Mouse (Mus musculus): ENCODE results near the gene Slc38a11. TPM values are rescaled to one million over a fixed set of nuclear protein-coding genes. Genes with fewer than 3 reads are reported as not detected.

Gene Slc38a11
- polyA plus RNA-seq, 1 experiment from 2014 or later, result not detected

DNA sequence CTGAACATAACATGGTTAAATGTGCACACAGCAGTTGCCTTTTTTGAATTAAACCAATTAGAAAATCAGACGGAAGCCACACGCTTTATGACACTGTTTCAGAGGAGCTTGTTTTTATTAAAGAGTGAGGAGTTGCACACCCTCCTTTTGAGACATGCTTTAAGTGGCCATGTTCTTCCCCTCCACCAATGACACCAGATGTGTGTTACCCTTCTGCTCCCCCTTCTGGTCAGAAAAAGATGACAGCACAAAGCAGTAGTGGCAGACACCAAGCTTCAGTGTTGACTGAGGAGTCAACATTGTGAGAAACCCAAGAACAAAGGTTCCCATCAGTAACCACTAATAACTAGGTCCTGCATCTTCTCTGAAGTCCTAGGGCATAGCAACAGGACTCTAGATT is 32.5 kb downstream of the Slc38a11 start:
- H3K36me3 ChIP-seq, result no peaks in the 10 kb centered on the region
- no peak for ATAC-seq (ENCODE audit: insufficient number of reproducible peaks, low FRiP score)
- no peak overlapping the region for H3K4me2 ChIP-seq
- H3K9me3 ChIP-seq (replicated peaks), result peaks cover 3% of the 10 kb centered on the region; the same call in 1 of the 2 replicates
- no peak overlapping the region for H3K27ac ChIP-seq (ENCODE audit: poor library complexity, severe bottlenecking)
- no peak overlapping the region for H3K4me3 ChIP-seq
- whole genome bisulfite sequencing, result 75% methylated on average over 2 of the region's 2 CpGs
- no peak overlapping the region for H3K9ac ChIP-seq
- H3K4me1 ChIP-seq (replicated peaks), result peaks cover 12% of the 10 kb centered on the region
- no peaks in the 10 kb centered on the region for H3K27me3 ChIP-seq (replicated peaks)

- Histone ChIP-seq H3K27ac (ENCODE audit: poor library complexity, severe bottlenecking) (no peak overlapping the region), H3K9me3 (replicated peaks) (no peaks in the 10 kb centered on the region), H3K4me3 (no peak overlapping the region), H3K4me2 (no peak overlapping the region), H3K36me3 (no peaks in the 10 kb centered on the region), H3K9ac (no peak overlapping the region), H3K4me1 (replicated peaks) (peaks cover 7% of the 10 kb centered on the region), H3K27me3 (replicated peaks) (no peaks in the 10 kb centered on the region)
- WGBS, result 66% methylated on average over 6 of the region's 6 CpGs
- ATAC-seq (ENCODE audit: insufficient number of reproducible peaks, low FRiP score), result no peak
These were observed 41.7 kb downstream of the Slc38a11 start for GRCm38 (mm10) chr2:65321998-65322754.

DNA sequence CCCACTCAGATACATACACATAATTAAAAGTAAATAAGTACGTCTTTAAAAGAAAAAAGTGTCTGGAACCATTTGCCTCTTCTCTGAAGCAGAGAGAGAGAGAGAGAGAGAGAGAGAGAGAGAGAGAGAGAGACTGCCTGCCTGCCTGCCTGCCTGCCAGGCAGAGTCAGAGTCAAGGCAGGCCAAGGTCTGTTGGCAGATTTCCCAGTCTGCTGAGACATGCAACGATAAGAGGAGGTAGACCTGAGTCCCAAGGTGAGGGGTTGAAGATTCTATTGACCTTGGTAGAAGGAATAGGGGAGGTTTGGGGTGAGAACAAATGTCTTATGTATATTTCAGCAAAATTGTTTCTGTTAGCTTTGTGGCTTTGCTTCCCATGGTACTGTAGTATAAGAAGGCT is 42.9 kb downstream of the Slc38a11 start:
- ATAC-seq (ENCODE audit: insufficient number of reproducible peaks, low FRiP score), result no peak
- no peak overlapping the region for H3K4me3 ChIP-seq
- no peaks in the 10 kb centered on the region for H3K36me3 ChIP-seq
- no peak overlapping the region for H3K27ac ChIP-seq (ENCODE audit: poor library complexity, severe bottlenecking)
- WGBS, result 35% methylated on average over 2 of the region's 2 CpGs
- no peak overlapping the region for H3K9ac ChIP-seq
- no peak overlapping the region for H3K4me2 ChIP-seq
- H3K27me3 ChIP-seq (replicated peaks), result no peaks in the 10 kb centered on the region
- H3K9me3 ChIP-seq (replicated peaks), result no peaks in the 10 kb centered on the region
- peaks cover 10% of the 10 kb centered on the region for H3K4me1 ChIP-seq (replicated peaks)

DNA sequence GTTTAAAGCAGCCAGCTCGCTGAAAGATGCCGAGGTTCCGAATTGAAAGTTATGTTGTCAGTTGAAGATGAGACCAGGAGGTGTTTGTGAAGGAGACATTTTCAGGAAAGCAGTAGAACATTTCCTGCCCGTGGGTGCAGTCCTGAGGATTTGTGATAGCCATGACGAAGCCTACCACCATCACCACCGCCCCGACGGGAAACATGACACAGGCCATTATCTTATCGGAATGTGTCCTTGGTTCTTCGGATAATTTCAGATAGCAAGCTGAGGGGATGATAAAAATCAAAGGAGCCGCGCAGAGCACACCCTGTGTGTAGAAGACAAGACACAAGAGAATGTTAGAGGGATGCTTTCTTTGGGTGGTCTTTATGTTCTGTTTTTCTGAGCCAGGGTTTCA is 47.1 kb downstream of the Slc38a11 start:
- H3K9me3 ChIP-seq (replicated peaks), result no peaks in the 10 kb centered on the region
- H3K27ac ChIP-seq (ENCODE audit: poor library complexity, severe bottlenecking), result no peak overlapping the region
- ATAC-seq (ENCODE audit: insufficient number of reproducible peaks, low FRiP score), result no peak
- H3K4me1 ChIP-seq (replicated peaks), result peaks cover 7% of the 10 kb centered on the region
- H3K9ac ChIP-seq, result no peak overlapping the region
- H3K4me3 ChIP-seq, result no peak overlapping the region
- no peak overlapping the region for H3K4me2 ChIP-seq
- H3K27me3 ChIP-seq (replicated peaks), result no peaks in the 10 kb centered on the region
- H3K36me3 ChIP-seq, result no peaks in the 10 kb centered on the region
- WGBS, result 33% methylated on average over 12 of the region's 12 CpGs

- no peak for ATAC-seq (ENCODE audit: insufficient number of reproducible peaks, low FRiP score)
- H3K36me3 ChIP-seq, result no peaks in the 10 kb centered on the region
- WGBS, result 78% methylated on average over 3 of the region's 3 CpGs
- H3K27me3 ChIP-seq (replicated peaks), result no peaks in the 10 kb centered on the region
- no peak overlapping the region for H3K4me2 ChIP-seq
- H3K9ac ChIP-seq, result no peak overlapping the region
- H3K4me1 ChIP-seq (replicated peaks), result no peaks in the 10 kb centered on the region
- no peak overlapping the region for H3K4me3 ChIP-seq
- 0 out of 2 replicates have a peak, but pooled peaks cover 2% of the 10 kb centered on the region for H3K9me3 ChIP-seq (replicated peaks)
- no peak overlapping the region for H3K27ac ChIP-seq (ENCODE audit: poor library complexity, severe bottlenecking)
These were observed 52.6 kb downstream of the Slc38a11 start for GRCm38 (mm10) chr2:65311250-65311649.

- H3K36me3 ChIP-seq, result no peaks in the 10 kb centered on the region
- H3K9ac ChIP-seq, result no peak overlapping the region
- no peaks in the 10 kb centered on the region for H3K9me3 ChIP-seq (replicated peaks)
- no peak overlapping the region for H3K4me3 ChIP-seq
- H3K27me3 ChIP-seq (replicated peaks), result no peaks in the 10 kb centered on the region
- peaks cover 11% of the 10 kb centered on the region for H3K4me1 ChIP-seq (replicated peaks)
- H3K4me2 ChIP-seq, result no peak overlapping the region
- WGBS, result 4% methylated on average over 2 of the region's 2 CpGs
- ATAC-seq (ENCODE audit: insufficient number of reproducible peaks, low FRiP score), result peak; percentile 73
- peak overlapping the region; percentile 23; the same call in 1 of the 2 replicates for H3K27ac ChIP-seq (ENCODE audit: poor library complexity, severe bottlenecking)
These were observed 67.3 kb downstream of the Slc38a11 start for GRCm38 (mm10) chr2:65296541-65296940.

DNA sequence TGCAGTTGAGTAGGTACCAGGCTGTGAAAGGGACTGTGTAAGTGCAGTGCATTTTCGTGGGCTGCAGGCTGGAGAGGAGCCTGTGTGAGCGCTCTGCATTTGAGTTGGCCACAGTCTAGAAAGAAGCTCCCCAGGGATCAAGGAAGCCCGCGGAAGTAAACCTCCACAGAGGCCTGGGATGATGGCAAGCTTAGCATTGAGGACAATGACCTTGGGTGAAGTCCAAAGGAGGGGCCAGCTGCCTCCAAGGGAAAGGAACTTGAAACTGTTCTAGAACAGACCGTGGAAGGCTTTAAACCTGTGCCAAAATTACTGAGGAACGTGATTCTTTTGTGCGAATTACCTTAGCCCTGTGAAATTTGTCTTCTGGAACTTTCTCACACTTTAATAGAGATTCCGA is 69.7 kb downstream of the Slc38a11 start:
- Histone ChIP-seq H3K9ac (no peak overlapping the region), H3K27ac (ENCODE audit: poor library complexity, severe bottlenecking) (no peak overlapping the region), H3K4me2 (no peak overlapping the region), H3K4me1 (replicated peaks) (peaks cover 11% of the 10 kb centered on the region), H3K4me3 (no peak overlapping the region), H3K27me3 (replicated peaks) (no peaks in the 10 kb centered on the region), H3K36me3 (no peaks in the 10 kb centered on the region), H3K9me3 (replicated peaks) (no peaks in the 10 kb centered on the region)
- no peak for ATAC-seq (ENCODE audit: insufficient number of reproducible peaks, low FRiP score)
- WGBS, result 75% methylated on average over 8 of the region's 8 CpGs

GRCm38 (mm10) chr2:65293411-65293810 is 70.4 kb downstream of the Slc38a11 start:
- ATAC-seq (ENCODE audit: insufficient number of reproducible peaks, low FRiP score), result no peak
- Histone ChIP-seq H3K4me1 (replicated peaks) (peaks cover 11% of the 10 kb centered on the region), H3K9me3 (replicated peaks) (no peaks in the 10 kb centered on the region), H3K9ac (no peak overlapping the region), H3K36me3 (no peaks in the 10 kb centered on the region), H3K4me3 (no peak overlapping the region), H3K27me3 (replicated peaks) (no peaks in the 10 kb centered on the region), H3K27ac (ENCODE audit: poor library complexity, severe bottlenecking) (no peak overlapping the region), H3K4me2 (no peak overlapping the region)
- 80% methylated on average over 8 of the region's 8 CpGs for WGBS

DNA sequence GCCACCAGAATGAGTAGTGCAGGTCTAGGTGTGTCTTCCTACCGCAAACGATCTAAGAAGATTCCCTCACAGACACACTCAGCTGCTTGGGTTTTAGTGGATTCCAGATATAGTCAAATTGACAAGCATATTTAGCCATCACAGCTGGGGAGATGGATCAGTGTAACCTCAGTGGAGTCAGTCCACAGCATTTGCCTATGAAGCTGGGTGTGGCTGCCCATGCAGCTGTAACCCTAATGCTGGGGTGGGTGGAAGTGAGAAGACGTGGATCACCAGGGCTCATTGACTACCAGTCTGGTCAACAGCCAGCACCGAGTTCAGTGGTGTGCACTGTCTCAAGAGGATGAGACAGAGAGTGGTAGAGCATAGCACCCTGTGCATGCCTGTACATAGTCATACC is 74.1 kb downstream of the Slc38a11 start:
- H3K36me3 ChIP-seq, result no peaks in the 10 kb centered on the region
- no peak overlapping the region for H3K4me2 ChIP-seq
- no peak for ATAC-seq (ENCODE audit: insufficient number of reproducible peaks, low FRiP score)
- H3K27me3 ChIP-seq (replicated peaks), result no peaks in the 10 kb centered on the region
- no peak overlapping the region for H3K9ac ChIP-seq
- H3K4me1 ChIP-seq (replicated peaks), result no peaks in the 10 kb centered on the region
- WGBS, result 79% methylated on average over 4 of the region's 4 CpGs
- H3K9me3 ChIP-seq (replicated peaks), result no peaks in the 10 kb centered on the region
- H3K4me3 ChIP-seq, result no peak overlapping the region
- H3K27ac ChIP-seq (ENCODE audit: poor library complexity, severe bottlenecking), result no peak overlapping the region

DNA sequence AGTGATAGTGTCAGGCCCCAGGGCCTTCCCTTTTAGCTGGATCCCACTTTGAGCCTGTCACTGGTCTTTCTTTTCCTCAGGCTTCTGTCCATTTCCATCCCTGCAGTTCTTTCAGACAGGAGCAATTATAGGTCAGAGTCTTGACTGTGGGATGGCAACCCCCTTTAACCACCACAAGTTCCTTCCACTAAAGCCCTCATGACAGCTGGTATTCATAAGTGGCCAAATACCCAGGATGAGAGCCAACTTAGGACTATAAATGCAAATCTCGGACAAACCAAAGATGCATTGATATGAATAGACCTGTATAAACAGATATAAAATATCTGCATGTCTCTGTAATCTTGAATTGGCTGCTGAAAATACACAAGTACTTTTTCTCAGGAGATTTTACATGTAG is 75.1 kb downstream of the Slc38a11 start:
- 80% methylated on average over 1 of the region's 1 CpGs for WGBS
- Histone ChIP-seq H3K4me3 (no peak overlapping the region), H3K27ac (ENCODE audit: poor library complexity, severe bottlenecking) (no peak overlapping the region), H3K4me1 (replicated peaks) (no peaks in the 10 kb centered on the region), H3K9ac (no peak overlapping the region), H3K9me3 (replicated peaks) (no peaks in the 10 kb centered on the region), H3K4me2 (no peak overlapping the region), H3K27me3 (replicated peaks) (no peaks in the 10 kb centered on the region), H3K36me3 (no peaks in the 10 kb centered on the region)
- no peak for ATAC-seq (ENCODE audit: insufficient number of reproducible peaks, low FRiP score)

- no peak for ATAC-seq (ENCODE audit: insufficient number of reproducible peaks, low FRiP score)
- Histone ChIP-seq H3K27me3 (replicated peaks) (no peaks in the 10 kb centered on the region), H3K4me2 (no peak overlapping the region), H3K36me3 (no peaks in the 10 kb centered on the region), H3K9ac (no peak overlapping the region), H3K4me3 (no peak overlapping the region), H3K4me1 (replicated peaks) (no peaks in the 10 kb centered on the region), H3K9me3 (replicated peaks) (no peaks in the 10 kb centered on the region), H3K27ac (ENCODE audit: poor library complexity, severe bottlenecking) (no peak overlapping the region)
- 52% methylated on average over 3 of the region's 3 CpGs for WGBS
These were observed 78.5 kb downstream of the Slc38a11 start for GRCm38 (mm10) chr2:65285380-65285779.

- H3K27me3 ChIP-seq (replicated peaks), result no peaks in the 10 kb centered on the region
- WGBS, result 76% methylated on average over 6 of the region's 6 CpGs
These were observed 80.9 kb downstream of the Slc38a11 start for GRCm38 (mm10) chr2:65282979-65283378.

More at GRCm38 (mm10) chr2:65282979-65283378, 80.9 kb downstream of the Slc38a11 start:
- Histone ChIP-seq H3K27ac (ENCODE audit: poor library complexity, severe bottlenecking) (no peak overlapping the region), H3K4me3 (no peak overlapping the region), H3K9ac (no peak overlapping the region), H3K4me1 (replicated peaks) (peaks cover 10% of the 10 kb centered on the region), H3K4me2 (no peak overlapping the region), H3K9me3 (replicated peaks) (no peaks in the 10 kb centered on the region), H3K36me3 (no peaks in the 10 kb centered on the region)
- ATAC-seq (ENCODE audit: insufficient number of reproducible peaks, low FRiP score), result no peak
